Mouse (Mus musculus) midbrain, embryonic 11.5 days (tissue): ENCODE data around the gene Gm9789. TPM values are rescaled to one million over a fixed set of nuclear protein-coding genes. Genes with fewer than 3 reads are reported as not detected.
"Not testable (repeated sequence)": the region's sequence is repeated elsewhere in the genome, so short reads cannot be mapped to it uniquely, and the experiment has no call there.

Experiments
- ATAC-seq: fragments of 200-750 bp; cut with Nextera tagmentation; 2 replicates; pipeline ENCODE4 v1.8.0; 2017; ENCODE audit warnings: moderate TSS enrichment, moderate library complexity; ENCODE audit not compliant: low FRiP score
- DNase-seq: peaks from one replicate; pipeline ENCODE4 v3.0.0; 2015; ENCODE audit warnings: low spot score; ENCODE audit errors: missing footprints
- H3K27ac ChIP-seq: fragments of 300-500 bp; sonication (generic); 2 replicates; pipeline ENCODE4 v1.5.1; 2014; ENCODE audit warnings: low read depth, low read length
- H3K27me3 ChIP-seq: fragments of 300-500 bp; sonication (generic); 2 replicates; pipeline ENCODE4 v1.6.1; 2014; ENCODE audit warnings: mild to moderate bottlenecking, low read length, moderate library complexity, mixed read lengths; ENCODE audit not compliant: control insufficient read depth, insufficient read depth
- H3K36me3 ChIP-seq: fragments of 300-500 bp; sonication (generic); 2 replicates; pipeline ENCODE4 v1.6.1; 2014; ENCODE audit warnings: mild to moderate bottlenecking, low read length, moderate library complexity, mixed read lengths; ENCODE audit not compliant: control insufficient read depth, insufficient read depth
- H3K4me1 ChIP-seq: fragments of 300-500 bp; sonication (generic); 2 replicates; pipeline ENCODE4 v1.6.1; 2014; ENCODE audit warnings: low read length; ENCODE audit not compliant: control insufficient read depth, insufficient read depth
- H3K4me2 ChIP-seq: fragments of 300-500 bp; sonication (generic); 2 replicates; pipeline ENCODE4 v1.6.1; 2014; ENCODE audit warnings: mild to moderate bottlenecking, moderate library complexity
- H3K4me3 ChIP-seq: fragments of 300-500 bp; sonication (generic); 2 replicates; pipeline ENCODE4 v1.5.1; 2014; ENCODE audit warnings: low read depth, low read length
- H3K9ac ChIP-seq: fragments of 300-500 bp; sonication (generic); 2 replicates; pipeline ENCODE4 v1.6.1; 2014; ENCODE audit warnings: low read length
- H3K9me3 ChIP-seq: fragments of 300-500 bp; sonication (generic); 2 replicates; pipeline ENCODE4 v1.6.1; 2016; ENCODE audit warnings: low read length; ENCODE audit not compliant: control insufficient read depth
- WGBS: fragments of 180-500 bp; shearing (Covaris S2); extraction: QIAGEN DNeasy Blood & Tissue Kit; methylation state at CpG from one replicate; pipeline ENCODE4 v1.1.7; 2014; 5-methylcytosine and 5-hydroxymethylcytosine counted together
- polyA plus RNA-seq: library from polyadenylated mRNA; unstranded; fragments of >200 nt; fragmentation: Nextera tagmentation; extraction: Ambion mirVana; gene quantifications from 2 replicates; pipeline ENCODE4 v1.2.1, GENCODE M21; 2014

Gm9789 gene
- not detected in 2 replicates for polyA plus RNA-seq

DNA sequence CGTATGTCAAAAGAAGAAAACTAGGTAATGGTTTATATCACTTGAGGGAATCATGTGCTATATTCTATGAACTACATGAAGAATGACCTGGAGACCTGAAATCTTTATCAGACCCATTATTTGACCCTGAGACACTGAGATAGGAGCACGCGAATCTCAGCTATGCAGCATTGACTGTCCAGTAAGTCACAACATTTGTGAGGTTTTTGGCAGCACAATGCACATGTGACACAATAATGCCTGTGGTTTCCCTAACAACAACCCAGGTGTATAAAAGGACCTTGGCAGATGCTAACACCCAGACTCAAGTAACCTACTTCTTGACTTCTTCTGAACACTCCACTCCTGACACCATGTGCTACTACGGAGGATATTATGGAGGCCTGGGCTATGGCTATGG is at the start of gene Gm9789:
Gene Gm9789 (plus strand): TSS at position 301 of the 400 bp plus-strand sequence.
- no peaks in the 10 kb centered on the region for H3K36me3 ChIP-seq
- WGBS: 91% methylated on average over 4 of the region's 4 CpGs
- no peak within 1 kb of the TSS for H3K4me2 ChIP-seq
- H3K9ac ChIP-seq: no peak within 1 kb of the TSS
- H3K4me1 ChIP-seq: no peaks in the 10 kb centered on the region
- no peak within 1 kb of the TSS for H3K4me3 ChIP-seq
- H3K27ac ChIP-seq: no peak within 1 kb of the TSS
- no peaks in the 10 kb centered on the region for H3K27me3 ChIP-seq
- no peaks in the 10 kb centered on the region for H3K9me3 ChIP-seq
- DNase-seq: peak; percentile 41
- no peak for ATAC-seq

DNA sequence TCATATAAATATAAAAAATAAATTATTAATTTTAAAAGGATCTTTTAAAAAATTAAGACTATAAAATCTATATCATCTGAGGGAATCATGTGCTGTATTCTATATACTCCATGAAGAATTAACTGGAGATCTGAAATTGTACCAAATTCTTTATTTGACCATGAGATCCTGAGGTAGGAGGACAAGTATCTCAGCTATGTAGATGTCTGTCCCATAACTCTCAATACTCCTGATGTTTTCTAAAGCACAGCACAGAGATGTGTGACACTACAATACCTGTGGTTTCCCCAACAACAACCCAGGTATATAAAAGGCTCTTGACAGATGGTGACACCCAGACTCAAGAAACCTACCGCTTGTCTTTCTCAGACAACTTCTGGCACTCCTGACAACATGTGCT is 17.2 kb upstream of the Gm9789 start, which contains the start of gene Gm6358:
Gene Gm6358 (plus strand): TSS at position 301 of the 400 bp plus-strand sequence.
- H3K4me2 ChIP-seq: no peak within 1 kb of the TSS
- 89% methylated on average over 1 of the region's 1 CpGs for WGBS
- H3K4me3 ChIP-seq: no peak within 1 kb of the TSS
- no peaks in the 10 kb centered on the region for H3K27me3 ChIP-seq
- ATAC-seq (no peak), DNase-seq (no peak)
- H3K4me1 ChIP-seq: no peaks in the 10 kb centered on the region
- H3K9ac ChIP-seq: no peak within 1 kb of the TSS
- H3K9me3 ChIP-seq: no peaks in the 10 kb centered on the region
- no peaks in the 10 kb centered on the region for H3K36me3 ChIP-seq
- H3K27ac ChIP-seq: no peak within 1 kb of the TSS

DNA sequence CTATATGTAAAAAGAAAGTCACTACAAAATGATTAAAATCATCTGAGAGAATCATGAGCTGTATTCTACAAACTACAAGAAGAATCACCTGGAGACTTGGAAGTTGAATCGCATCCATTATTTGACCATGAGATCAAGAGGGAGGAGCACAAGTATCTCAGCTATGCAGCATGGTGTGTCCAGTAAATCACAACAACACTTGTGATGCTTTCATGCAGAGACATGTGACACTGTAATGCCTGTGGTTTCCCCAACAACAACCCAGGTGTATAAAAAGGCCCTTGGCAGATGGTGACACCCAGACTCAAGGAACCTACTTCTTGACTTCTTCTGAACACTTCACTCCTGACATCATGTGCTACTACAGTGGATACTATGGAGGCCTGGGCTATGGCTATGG is 7.0 kb upstream of the Gm9789 start, which contains the start of gene Gm10061:
Gene Gm10061 (plus strand): TSS at position 301 of the 400 bp plus-strand sequence.
- ATAC-seq: no peak
- peak; percentile 23 for DNase-seq
- 94% methylated on average over 1 of the region's 1 CpGs for WGBS
- Histone ChIP-seq H3K36me3 (no peaks in the 10 kb centered on the region), H3K4me2 (no peak within 1 kb of the TSS), H3K27ac (no peak within 1 kb of the TSS), H3K4me3 (no peak within 1 kb of the TSS), H3K27me3 (no peaks in the 10 kb centered on the region), H3K9ac (no peak within 1 kb of the TSS), H3K4me1 (no peaks in the 10 kb centered on the region), H3K9me3 (no peaks in the 10 kb centered on the region)

DNA sequence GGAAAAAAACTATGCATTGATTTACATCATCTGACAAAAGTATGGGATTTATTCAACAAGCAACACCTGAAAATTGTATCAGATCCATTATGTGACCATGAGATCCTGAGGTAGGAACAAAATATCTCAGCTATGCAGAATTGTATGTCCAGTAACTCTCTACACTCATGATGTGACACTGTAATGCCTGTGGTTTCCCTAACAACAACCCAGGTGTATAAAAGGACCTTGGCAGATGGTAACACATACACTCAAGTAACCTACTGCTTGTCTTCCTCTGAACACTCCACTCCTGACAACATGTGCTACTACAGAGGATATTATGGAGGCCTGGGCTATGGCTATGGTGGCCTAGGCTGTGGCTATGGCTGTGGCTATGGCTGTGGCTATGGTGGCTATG is 11.4 kb downstream of the Gm9789 start, which contains the start of gene Gm7735:
Gene Gm7735 (plus strand): TSS at position 301 of the 400 bp plus-strand sequence.
- not testable (repeated sequence) for H3K4me2 ChIP-seq, H3K27me3 ChIP-seq, ATAC-seq, H3K9ac ChIP-seq, H3K27ac ChIP-seq, H3K4me3 ChIP-seq, DNase-seq, H3K36me3 ChIP-seq, H3K4me1 ChIP-seq, H3K9me3 ChIP-seq

DNA sequence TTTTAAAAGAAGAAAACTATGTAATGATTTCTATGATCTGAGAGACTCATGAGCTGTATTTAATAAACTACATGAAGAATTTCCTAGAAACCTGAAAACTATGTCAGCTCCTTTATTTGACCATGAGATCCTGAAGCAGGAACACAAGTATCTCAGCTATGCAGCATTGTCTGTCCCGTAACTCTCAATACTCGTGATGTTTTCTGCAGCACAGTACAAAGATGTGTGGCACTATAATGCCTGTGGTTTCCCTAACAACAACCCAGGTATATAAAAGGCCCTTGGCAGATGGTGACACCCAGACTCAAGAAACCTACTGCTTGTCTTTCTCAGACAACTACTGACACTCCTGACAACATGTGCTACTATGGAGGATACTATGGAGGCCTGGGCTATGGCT is 16.7 kb downstream of the Gm9789 start, which contains the start of gene 1110057P08Rik:
Gene 1110057P08Rik (plus strand): TSS at position 301 of the 400 bp plus-strand sequence.
- ATAC-seq: no peak
- H3K4me3 ChIP-seq: no peak within 1 kb of the TSS
- no peaks in the 10 kb centered on the region for H3K4me1 ChIP-seq
- H3K9ac ChIP-seq: no peak within 1 kb of the TSS
- WGBS: 79% methylated on average over 2 of the region's 2 CpGs
- peak; percentile 6 for DNase-seq
- H3K4me2 ChIP-seq: no peak within 1 kb of the TSS
- H3K27ac ChIP-seq: no peak within 1 kb of the TSS
- H3K36me3 ChIP-seq: no peaks in the 10 kb centered on the region
- no peaks in the 10 kb centered on the region for H3K9me3 ChIP-seq
- no peaks in the 10 kb centered on the region for H3K27me3 ChIP-seq

DNA sequence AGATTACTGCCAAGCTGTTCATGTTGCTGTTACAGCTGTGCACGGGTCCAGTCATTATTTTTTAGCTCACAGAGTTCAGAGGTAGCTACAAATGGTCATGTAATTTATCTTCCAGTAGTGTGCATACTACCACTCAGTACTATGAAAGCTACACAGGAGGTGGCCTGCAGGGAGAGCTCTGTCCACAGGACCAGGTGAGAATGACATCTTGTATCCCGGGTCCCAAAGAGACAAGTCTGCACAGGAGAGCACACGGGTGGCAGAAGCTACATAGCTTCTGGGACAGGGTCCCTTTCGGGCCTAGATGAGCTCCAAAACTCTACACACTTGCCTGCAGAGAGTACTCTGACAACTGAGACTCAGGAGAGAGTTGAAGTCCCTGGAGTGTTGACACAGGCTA is 30.9 kb downstream of the Gm9789 start:
- DNase-seq (no peak), ATAC-seq (no peak)
- no peaks in the 10 kb centered on the region for H3K4me1 ChIP-seq
- no peak overlapping the region for H3K9ac ChIP-seq
- H3K4me3 ChIP-seq: no peak overlapping the region
- H3K4me2 ChIP-seq: no peak overlapping the region
- no peak overlapping the region for H3K27ac ChIP-seq
- H3K36me3 ChIP-seq: no peaks in the 10 kb centered on the region
- H3K9me3 ChIP-seq: no peaks in the 10 kb centered on the region
- WGBS: 87% methylated on average over 4 of the region's 4 CpGs
- H3K27me3 ChIP-seq: no peaks in the 10 kb centered on the region

DNA sequence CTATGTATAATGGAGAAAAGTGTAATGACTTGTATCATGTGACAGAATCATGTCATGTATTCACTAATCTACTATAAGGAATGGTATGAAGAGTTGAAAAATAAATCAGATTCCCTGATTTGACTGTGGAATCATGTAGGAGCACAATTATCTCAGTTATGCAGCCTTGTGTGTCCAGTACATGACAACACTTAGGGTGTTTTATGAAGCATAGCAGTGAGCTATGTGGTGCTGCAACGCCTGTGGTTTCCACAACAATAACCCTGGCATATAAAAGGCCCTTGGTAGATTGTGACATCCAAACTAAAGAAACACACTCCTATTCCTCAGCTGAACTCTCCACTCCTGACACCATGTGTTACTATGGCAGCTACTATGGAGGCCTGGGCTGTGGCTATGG is 47.8 kb downstream of the Gm9789 start, which contains the start of gene Krtap20-2:
Gene Krtap20-2 (plus strand): TSS at position 301 of the 400 bp plus-strand sequence.
- DNase-seq (no peak), ATAC-seq (no peak)
- H3K9ac ChIP-seq: no peak within 1 kb of the TSS
- H3K36me3 ChIP-seq: no peaks in the 10 kb centered on the region
- H3K4me3 ChIP-seq: no peak within 1 kb of the TSS
- H3K4me1 ChIP-seq: no peaks in the 10 kb centered on the region
- no peak within 1 kb of the TSS for H3K4me2 ChIP-seq
- no peaks in the 10 kb centered on the region for H3K9me3 ChIP-seq
- WGBS: 79% methylated on average over 1 of the region's 1 CpGs
- no peak within 1 kb of the TSS for H3K27ac ChIP-seq
- no peaks in the 10 kb centered on the region for H3K27me3 ChIP-seq

Other genes with a start within 250 kb of the Gm9789 start
- gene Krtap19-9b, start 225.7 kb upstream of the Gm9789 start, polyA plus RNA-seq: not detected in 2 replicates
- not detected in 2 replicates for gene Krtap16-3, start 195.1 kb upstream of the Gm9789 start, polyA plus RNA-seq
- not detected in 2 replicates for gene Krtap22-2, start 147.2 kb upstream of the Gm9789 start, polyA plus RNA-seq
- not detected in 2 replicates for gene Gm10229, start 142.7 kb upstream of the Gm9789 start, polyA plus RNA-seq
- gene Krtap6-1, start 126.3 kb upstream of the Gm9789 start, polyA plus RNA-seq: not detected in 2 replicates
- gene Gm10228, start 116.5 kb upstream of the Gm9789 start, polyA plus RNA-seq: not detected in 2 replicates
- not detected in 2 replicates for gene Krtap6-5, start 110.1 kb upstream of the Gm9789 start, polyA plus RNA-seq
- gene 1110025L11Rik, start 94.0 kb upstream of the Gm9789 start, polyA plus RNA-seq: not detected in 2 replicates
- not detected in 2 replicates for gene Krtap6-3, start 73.9 kb upstream of the Gm9789 start, polyA plus RNA-seq
- not detected in 2 replicates for gene Gm6358, start 17.1 kb upstream of the Gm9789 start, polyA plus RNA-seq
- gene Gm10061, start 6.9 kb upstream of the Gm9789 start, polyA plus RNA-seq: not detected in 2 replicates
- not detected in 2 replicates for gene Gm7735, start 11.5 kb downstream of the Gm9789 start, polyA plus RNA-seq
- not detected in 2 replicates for gene 1110057P08Rik, start 16.8 kb downstream of the Gm9789 start, polyA plus RNA-seq
- not detected in 2 replicates for gene Krtap20-2, start 47.9 kb downstream of the Gm9789 start, polyA plus RNA-seq
- not detected in 2 replicates for gene Krtap21-1, start 245.9 kb downstream of the Gm9789 start, polyA plus RNA-seq